Mouse (Mus musculus) CH12F3 (cell line): Measurements from ENCODE around the gene Cenpe.

Experiments
- in situ Hi-C: fragments of 300-500 bp; cut with MboI; formaldehyde crosslinking; loops from 2 replicates; pipeline ENCODE4 v1.14.3; 2020; ENCODE audit warnings: low sequenced_read_pairs

Cenpe gene

GRCm38 (mm10) chr3:135318331-135318730 lies 106.0 kb downstream of the Cenpe start:
- in situ Hi-C loops, result no loop called here
